Mouse (Mus musculus): ENCODE measurements around the gene Uqcr10. TPM values are rescaled to one million over a fixed set of nuclear protein-coding genes. Genes with fewer than 3 reads are reported as not detected.
A peak's percentile ranks its signal among the peaks of the same experiment; 100 is the strongest.

The Uqcr10 gene
- polyA plus RNA-seq, 1 experiment from 2014 or later = 1,777 TPM

- peaks cover 10% of the 10 kb centered on the region; the same call in 1 of the 2 replicates for H3K4me1 ChIP-seq
Measured at GRCm38 (mm10) chr11:4688632-4689380, 15.3 kb downstream of the Uqcr10 start.

DNA sequence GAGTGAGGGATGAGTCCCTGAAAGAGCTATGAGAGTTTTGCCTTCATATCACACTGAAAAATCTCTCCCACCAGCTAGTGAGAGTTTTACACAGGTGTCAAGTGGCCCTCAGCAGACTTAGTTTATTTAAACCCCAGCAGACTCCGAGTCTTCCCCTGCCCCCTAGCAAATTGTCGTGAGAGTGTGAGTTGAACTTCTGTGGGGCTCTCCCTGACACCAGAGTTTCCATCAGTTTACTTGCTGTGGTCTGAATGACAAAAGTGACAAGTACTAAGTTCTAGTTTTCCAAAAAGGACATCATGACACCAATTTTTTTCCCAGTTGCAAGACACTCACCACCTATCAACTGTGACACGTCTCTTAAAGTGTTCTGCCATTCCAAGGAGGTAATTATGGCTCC lies 16.3 kb downstream of the Uqcr10 start:
- Histone ChIP-seq H3K36me3 (peaks cover 17% of the 10 kb centered on the region), H3K9me3 (no peaks in the 10 kb centered on the region), H3K27me3 (replicated peaks) (no peaks in the 10 kb centered on the region; the same call in 1 of the 2 replicates), H3K4me3 (no peak overlapping the region), H3K4me2 (no peak overlapping the region), H3K4me1 (peaks cover 10% of the 10 kb centered on the region; the same call in 1 of the 2 replicates), H3K27ac (replicated peaks) (no peak overlapping the region), H3K9ac (no peak overlapping the region)
- WGBS = 51% methylated on average over 3 of the region's 3 CpGs
- no peak for ATAC-seq (ENCODE audit: extremely low read depth, insufficient number of reproducible peaks, low FRiP score, low TSS enrichment)

More at GRCm38 (mm10) chr11:4688632-4689380, 15.3 kb downstream of the Uqcr10 start:
- H3K9ac ChIP-seq = 0 out of 2 replicates have a peak overlapping the region, but pooled peaks have one; percentile 21
- H3K27me3 ChIP-seq (replicated peaks) = no peaks in the 10 kb centered on the region; the same call in 1 of the 2 replicates
- H3K9me3 ChIP-seq = no peaks in the 10 kb centered on the region
- H3K4me2 ChIP-seq = no peak overlapping the region
- H3K4me3 ChIP-seq = no peak overlapping the region
- H3K36me3 ChIP-seq = peaks cover 9% of the 10 kb centered on the region
- ATAC-seq (ENCODE audit: extremely low read depth, insufficient number of reproducible peaks, low FRiP score, low TSS enrichment) = no peak
- WGBS = 56% methylated on average over 11 of the region's 11 CpGs
- no peak overlapping the region for H3K27ac ChIP-seq (replicated peaks)

- 79% methylated on average over 3 of the region's 3 CpGs for WGBS
- H3K9me3 ChIP-seq = no peaks in the 10 kb centered on the region
- H3K36me3 ChIP-seq = peaks cover 26% of the 10 kb centered on the region
- no peak overlapping the region for H3K4me3 ChIP-seq
- H3K9ac ChIP-seq = no peak overlapping the region
- ATAC-seq (ENCODE audit: extremely low read depth, insufficient number of reproducible peaks, low FRiP score, low TSS enrichment) = no peak
- peaks cover 10% of the 10 kb centered on the region; the same call in 1 of the 2 replicates for H3K4me1 ChIP-seq
- H3K4me2 ChIP-seq = no peak overlapping the region
- H3K27ac ChIP-seq (replicated peaks) = no peak overlapping the region
- no peaks in the 10 kb centered on the region; the same call in 1 of the 2 replicates for H3K27me3 ChIP-seq (replicated peaks)
Measured at GRCm38 (mm10) chr11:4687027-4687426, 17.1 kb downstream of the Uqcr10 start.

DNA sequence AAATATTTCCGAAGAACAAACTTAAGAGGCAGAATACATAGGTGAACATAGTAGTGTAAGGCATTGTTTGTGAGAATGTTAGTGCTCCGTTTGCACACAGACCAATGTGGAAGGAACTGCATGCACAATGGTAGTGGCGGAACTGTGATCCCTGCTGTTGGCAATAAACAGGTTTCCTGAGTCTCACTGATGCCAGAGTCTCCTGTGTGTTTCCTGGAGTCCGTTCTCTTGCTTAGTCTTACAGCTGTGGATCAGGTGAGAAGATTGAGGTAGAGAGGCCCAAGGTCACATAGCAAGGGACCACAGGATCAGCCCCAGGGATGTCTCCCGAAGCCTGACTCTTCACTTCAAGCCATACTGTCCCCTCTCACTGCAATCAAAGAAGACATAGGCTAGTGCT lies 18.6 kb downstream of the Uqcr10 start:
- 77% methylated on average over 5 of the region's 5 CpGs for WGBS

DNA sequence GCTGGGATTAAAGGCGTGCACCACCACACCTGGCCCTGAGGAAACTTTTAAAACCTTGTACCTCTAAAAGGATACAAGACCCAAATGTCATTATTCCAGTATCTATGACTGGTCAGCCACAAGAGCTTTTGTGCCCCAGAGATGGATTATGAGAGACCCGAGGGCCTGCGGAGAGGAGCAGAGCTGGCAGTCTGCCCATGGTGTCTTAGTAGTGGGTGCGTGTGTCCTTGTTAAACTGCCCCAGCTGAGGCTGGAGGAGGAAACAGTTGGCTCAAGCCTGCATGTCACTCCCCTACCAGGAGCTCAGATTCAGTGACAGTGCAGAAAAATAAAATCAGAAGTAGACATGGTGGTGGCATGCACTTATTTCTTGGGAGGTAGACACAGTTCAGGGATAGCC lies 19.1 kb downstream of the Uqcr10 start:
- H3K9me3 ChIP-seq = no peaks in the 10 kb centered on the region
- no peak for ATAC-seq (ENCODE audit: extremely low read depth, insufficient number of reproducible peaks, low FRiP score, low TSS enrichment)
- H3K4me1 ChIP-seq = peaks cover 12% of the 10 kb centered on the region
- H3K27ac ChIP-seq (replicated peaks) = no peak overlapping the region
- no peak overlapping the region for H3K9ac ChIP-seq
- no peak overlapping the region for H3K4me3 ChIP-seq
- no peaks in the 10 kb centered on the region for H3K27me3 ChIP-seq (replicated peaks)
- H3K36me3 ChIP-seq = peaks cover 44% of the 10 kb centered on the region
- no peak overlapping the region for H3K4me2 ChIP-seq
- WGBS = 58% methylated on average over 4 of the region's 4 CpGs

More for the DNA sequence above, 18.6 kb downstream of the Uqcr10 start:
- Histone ChIP-seq H3K4me2 (no peak overlapping the region), H3K36me3 (peaks cover 41% of the 10 kb centered on the region), H3K9ac (no peak overlapping the region), H3K4me3 (no peak overlapping the region), H3K4me1 (peaks cover 10% of the 10 kb centered on the region; the same call in 1 of the 2 replicates), H3K27me3 (replicated peaks) (no peaks in the 10 kb centered on the region), H3K9me3 (no peaks in the 10 kb centered on the region), H3K27ac (replicated peaks) (no peak overlapping the region)
- no peak for ATAC-seq (ENCODE audit: extremely low read depth, insufficient number of reproducible peaks, low FRiP score, low TSS enrichment)

DNA sequence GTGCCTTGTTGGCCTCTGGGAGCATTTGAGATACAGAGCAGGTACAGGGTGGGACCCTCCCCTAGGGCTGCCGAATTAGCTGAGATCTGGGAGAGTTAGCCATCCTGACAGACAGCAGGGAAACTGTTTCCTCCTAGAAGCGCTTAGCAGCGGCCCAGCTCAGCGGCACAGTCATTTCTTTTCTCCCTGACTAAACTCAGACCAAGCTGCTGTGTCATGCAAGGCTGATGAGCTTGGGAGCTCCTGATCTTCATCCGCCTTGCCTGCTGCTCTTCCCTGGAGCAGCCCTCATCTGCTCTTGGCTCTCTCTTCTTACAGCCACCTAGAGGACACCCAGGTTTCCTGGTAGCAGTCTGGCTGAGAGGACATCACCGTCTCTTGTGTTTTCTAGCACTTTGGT lies 20.0 kb downstream of the Uqcr10 start:
- 62% methylated on average over 6 of the region's 6 CpGs for WGBS
- no peak for ATAC-seq (ENCODE audit: extremely low read depth, insufficient number of reproducible peaks, low FRiP score, low TSS enrichment)
- Histone ChIP-seq H3K27ac (replicated peaks) (no peak overlapping the region), H3K36me3 (peaks cover 53% of the 10 kb centered on the region), H3K27me3 (replicated peaks) (no peaks in the 10 kb centered on the region), H3K4me1 (peaks cover 17% of the 10 kb centered on the region), H3K9me3 (no peaks in the 10 kb centered on the region), H3K4me2 (no peak overlapping the region), H3K4me3 (no peak overlapping the region), H3K9ac (no peak overlapping the region)

GRCm38 (mm10) chr11:4683516-4683915 lies 20.6 kb downstream of the Uqcr10 start:
- peaks cover 60% of the 10 kb centered on the region for H3K36me3 ChIP-seq
- no peak overlapping the region for H3K9ac ChIP-seq
- ATAC-seq (ENCODE audit: extremely low read depth, insufficient number of reproducible peaks, low FRiP score, low TSS enrichment) = no peak
- WGBS = 81% methylated on average over 6 of the region's 6 CpGs
- H3K4me2 ChIP-seq = no peak overlapping the region
- no peaks in the 10 kb centered on the region for H3K27me3 ChIP-seq (replicated peaks)
- no peaks in the 10 kb centered on the region for H3K9me3 ChIP-seq
- peaks cover 19% of the 10 kb centered on the region for H3K4me1 ChIP-seq
- no peak overlapping the region for H3K27ac ChIP-seq (replicated peaks)
- H3K4me3 ChIP-seq = no peak overlapping the region

DNA sequence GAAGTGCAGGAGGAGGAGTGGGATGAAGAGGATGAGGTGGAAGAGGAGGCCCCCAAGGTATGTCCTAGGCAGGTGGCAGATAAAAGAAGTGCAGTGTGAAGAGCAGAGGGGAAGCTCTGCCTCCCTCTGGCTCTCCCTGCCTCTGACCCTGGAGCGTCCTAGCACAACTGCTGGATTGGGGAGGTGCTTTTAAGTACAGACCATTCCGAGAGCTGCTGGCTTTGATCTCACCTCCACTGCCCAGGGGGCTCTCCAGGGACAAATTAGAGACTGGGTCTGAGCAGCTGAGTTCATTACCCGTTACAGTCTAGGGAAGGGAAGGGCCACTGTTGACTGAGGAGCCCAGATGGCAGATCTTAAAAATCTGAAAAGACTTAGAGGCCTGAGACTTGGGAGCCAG lies 24.0 kb downstream of the Uqcr10 start:
- Histone ChIP-seq H3K9me3 (no peaks in the 10 kb centered on the region), H3K9ac (no peak overlapping the region), H3K4me3 (no peak overlapping the region), H3K27me3 (replicated peaks) (no peaks in the 10 kb centered on the region), H3K27ac (replicated peaks) (no peak overlapping the region), H3K4me1 (peaks cover 26% of the 10 kb centered on the region), H3K4me2 (no peak overlapping the region), H3K36me3 (peaks cover 87% of the 10 kb centered on the region)
- ATAC-seq (ENCODE audit: extremely low read depth, insufficient number of reproducible peaks, low FRiP score, low TSS enrichment) = no peak
- WGBS = 55% methylated on average over 3 of the region's 3 CpGs

- H3K36me3 ChIP-seq = peaks cover 90% of the 10 kb centered on the region
- H3K4me2 ChIP-seq = no peak overlapping the region
- H3K4me3 ChIP-seq = no peak overlapping the region
- no peak for ATAC-seq (ENCODE audit: extremely low read depth, insufficient number of reproducible peaks, low FRiP score, low TSS enrichment)
- WGBS = 86% methylated on average over 12 of the region's 12 CpGs
- no peak overlapping the region for H3K9ac ChIP-seq
- no peak overlapping the region for H3K27ac ChIP-seq (replicated peaks)
- H3K27me3 ChIP-seq (replicated peaks) = no peaks in the 10 kb centered on the region
- H3K4me1 ChIP-seq = peaks cover 23% of the 10 kb centered on the region
- no peaks in the 10 kb centered on the region for H3K9me3 ChIP-seq
Measured at GRCm38 (mm10) chr11:4679441-4679832, 24.7 kb downstream of the Uqcr10 start.

DNA sequence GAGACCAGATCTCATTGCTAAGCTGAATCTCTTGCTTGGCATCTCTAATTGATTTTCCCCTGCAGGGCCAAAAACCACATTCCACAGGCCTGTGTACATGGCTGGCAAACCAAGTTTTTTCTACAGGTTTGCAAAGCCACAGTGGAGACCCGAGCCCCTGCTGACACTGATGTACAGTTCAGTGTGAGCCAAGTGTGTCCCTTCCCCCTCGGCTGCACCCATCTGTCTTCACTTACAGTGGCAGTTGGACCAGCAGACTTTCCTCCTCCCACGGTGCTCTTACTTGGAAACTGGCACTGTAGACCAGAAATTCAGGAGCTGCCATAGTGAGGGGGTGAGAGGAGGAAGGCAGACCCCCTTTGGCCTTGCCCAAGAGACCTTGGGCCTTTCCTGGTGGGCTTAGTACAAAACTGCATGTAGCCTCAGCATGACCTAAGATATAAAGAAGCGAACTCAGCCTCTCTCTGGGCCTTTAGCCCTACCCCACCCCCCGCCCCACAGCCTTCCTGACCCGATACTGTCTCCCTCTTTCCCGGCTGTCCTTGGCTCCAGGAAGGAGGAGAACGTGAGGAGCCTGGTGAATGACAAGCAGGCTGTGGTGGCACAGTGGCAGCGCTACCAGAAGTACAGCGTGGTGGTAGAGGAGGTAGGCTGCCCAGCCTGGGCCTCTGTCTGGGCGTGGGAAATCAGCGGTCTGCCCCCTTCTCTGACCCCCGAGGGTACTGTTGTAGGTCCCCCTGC lies 25.3 kb downstream of the Uqcr10 start:
- Histone ChIP-seq H3K9ac (peak overlapping the region; percentile 11; the same call in 1 of the 2 replicates), H3K4me1 (peaks cover 23% of the 10 kb centered on the region), H3K4me3 (no peak overlapping the region), H3K27me3 (replicated peaks) (no peaks in the 10 kb centered on the region), H3K27ac (replicated peaks) (no peak overlapping the region), H3K4me2 (no peak overlapping the region), H3K9me3 (no peaks in the 10 kb centered on the region), H3K36me3 (peaks cover 88% of the 10 kb centered on the region)
- 77% methylated on average over 13 of the region's 13 CpGs for WGBS
- no peak for ATAC-seq (ENCODE audit: extremely low read depth, insufficient number of reproducible peaks, low FRiP score, low TSS enrichment)

DNA sequence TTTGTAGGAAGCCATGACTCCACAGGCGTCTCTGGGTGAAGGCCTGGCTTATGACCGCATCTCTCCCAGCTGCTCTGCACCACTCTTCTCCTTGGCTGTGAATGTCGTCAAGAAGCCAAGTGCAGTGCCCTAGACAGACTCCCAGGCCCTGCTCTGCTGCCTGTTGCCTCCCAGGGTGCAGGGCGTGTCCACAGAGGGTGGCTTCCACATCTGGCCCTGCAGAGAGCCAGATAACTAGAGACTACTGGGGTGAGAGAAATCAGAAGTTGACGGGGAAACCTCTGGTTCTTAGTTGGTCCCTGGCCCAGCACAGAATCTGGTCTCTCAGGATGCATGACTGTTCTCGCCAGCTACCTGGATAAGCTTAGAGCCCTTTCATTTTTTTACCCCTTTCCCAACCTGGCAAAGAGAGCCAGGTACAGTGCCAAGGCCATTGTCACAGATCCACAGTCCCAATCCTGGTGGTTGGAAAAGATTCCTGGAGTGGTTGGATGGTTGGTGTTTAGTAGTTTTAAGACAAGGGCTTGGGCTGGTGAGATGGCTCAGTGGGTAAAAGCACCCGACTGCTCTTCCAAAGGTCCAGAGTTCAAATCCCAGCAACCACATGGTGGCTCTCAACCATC lies 26.8 kb downstream of the Uqcr10 start:
- no peaks in the 10 kb centered on the region for H3K27me3 ChIP-seq (replicated peaks)
- peaks cover 23% of the 10 kb centered on the region for H3K4me1 ChIP-seq
- ATAC-seq (ENCODE audit: extremely low read depth, insufficient number of reproducible peaks, low FRiP score, low TSS enrichment) = peak; percentile 55; the same call in 1 of the 2 replicates
- WGBS = 79% methylated on average over 7 of the region's 7 CpGs
- H3K36me3 ChIP-seq = peaks cover 89% of the 10 kb centered on the region
- H3K4me3 ChIP-seq = no peak overlapping the region
- no peak overlapping the region for H3K4me2 ChIP-seq
- no peaks in the 10 kb centered on the region for H3K9me3 ChIP-seq
- H3K9ac ChIP-seq = no peak overlapping the region
- no peak overlapping the region for H3K27ac ChIP-seq (replicated peaks)

Measured in heart, embryonic 13.5 days (tissue).